Mouse (Mus musculus) stomach, embryonic 15.5 days (tissue): Measurements from ENCODE around the gene Kat7. TPM values are rescaled to one million over a fixed set of nuclear protein-coding genes. Genes with fewer than 3 reads are reported as not detected.

ENCODE experiments used
- ATAC-seq: fragments of 200-750 bp; cut with Nextera tagmentation; 2 replicates; pipeline ENCODE4 v1.8.0; 2017; ENCODE audit warnings: low read depth, moderate number of reproducible peaks, moderate TSS enrichment; ENCODE audit not compliant: insufficient read depth, low FRiP score
- H3K27ac ChIP-seq: fragments of 300-500 bp; sonication (generic); 2 replicates; pipeline ENCODE4 v1.5.1; 2015; ENCODE audit warnings: mild to moderate bottlenecking, inconsistent platforms
- H3K27me3 ChIP-seq: fragments of 300-500 bp; sonication (generic); replicated peaks from 2 replicates; pipeline ENCODE4 v1.6.1; 2015; ENCODE audit warnings: inconsistent platforms
- H3K36me3 ChIP-seq: fragments of 300-500 bp; sonication (generic); 2 replicates; pipeline ENCODE4 v1.6.1; 2015; ENCODE audit warnings: inconsistent platforms
- H3K4me1 ChIP-seq: fragments of 300-500 bp; sonication (generic); 2 replicates; pipeline ENCODE4 v1.6.1; 2015; ENCODE audit warnings: inconsistent platforms
- H3K4me2 ChIP-seq: fragments of 300-500 bp; sonication (generic); 2 replicates; pipeline ENCODE4 v1.6.1; 2015; ENCODE audit warnings: mild to moderate bottlenecking, inconsistent platforms
- H3K4me3 ChIP-seq: fragments of 300-500 bp; sonication (generic); replicated peaks from 2 replicates; pipeline ENCODE4 v1.5.1; 2015; ENCODE audit warnings: inconsistent platforms
- H3K9ac ChIP-seq: fragments of 300-500 bp; sonication (generic); 2 replicates; pipeline ENCODE4 v1.6.1; 2015; ENCODE audit warnings: inconsistent platforms
- H3K9me3 ChIP-seq: fragments of 300-500 bp; sonication (generic); 2 replicates; pipeline ENCODE4 v1.6.1; 2016; ENCODE audit warnings: inconsistent platforms
- WGBS: fragments of 180-500 bp; shearing (Covaris S2); methylation state at CpG from one replicate; pipeline ENCODE4 v1.1.7; 2015; 5-methylcytosine and 5-hydroxymethylcytosine counted together
- polyA plus RNA-seq: library from polyadenylated mRNA; unstranded; fragments of >200 nt; fragmentation: Nextera tagmentation; extraction: Ambion mirVana; gene quantifications from 2 replicates; pipeline ENCODE4 v1.2.1, GENCODE M21; 2015

Gene Kat7
- polyA plus RNA-seq, 1 experiment from 2014 or later = 57.1 TPM

DNA sequence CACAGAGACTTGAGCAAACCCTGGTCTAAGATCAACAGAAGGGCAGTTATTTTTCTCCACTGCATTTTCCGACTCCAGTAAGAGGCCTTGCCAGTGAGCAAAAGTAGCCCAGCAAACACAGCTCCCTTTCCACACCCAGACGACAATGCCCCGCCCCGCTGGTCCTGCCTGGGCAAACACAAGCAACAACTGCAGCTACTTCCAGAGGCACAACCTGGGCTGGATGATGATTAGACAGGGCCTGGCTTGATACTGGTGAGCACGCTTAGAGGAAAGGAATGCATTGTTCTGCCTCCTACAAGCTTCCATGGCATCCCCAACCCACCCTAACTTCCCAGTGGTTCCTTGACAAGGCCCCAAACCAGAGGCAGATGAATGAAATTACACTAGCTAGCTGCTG, 36.4 kb downstream of the Kat7 start:
- WGBS = 78% methylated on average over 5 of the region's 5 CpGs
- H3K27ac ChIP-seq = no peak overlapping the region; the same call in 1 of the 2 replicates

GRCm38 (mm10) chr11:95266540-95267245, 43.4 kb downstream of the Kat7 start:
- Histone ChIP-seq H3K36me3 (peaks cover 26% of the 10 kb centered on the region), H3K9ac (no peak overlapping the region), H3K27me3 (no peaks in the 10 kb centered on the region), H3K27ac (no peak overlapping the region), H3K4me3 (no peak overlapping the region), H3K9me3 (no peaks in the 10 kb centered on the region), H3K4me2 (no peak overlapping the region), H3K4me1 (peaks cover 6% of the 10 kb centered on the region; the same call in 1 of the 2 replicates)
- WGBS = 55% methylated on average over 6 of the region's 6 CpGs
- no peak for ATAC-seq

More for the DNA sequence above, 36.4 kb downstream of the Kat7 start:
- Histone ChIP-seq H3K4me3 (no peak overlapping the region), H3K9ac (no peak overlapping the region), H3K4me1 (0 out of 2 replicates have a peak, but pooled peaks cover 3% of the 10 kb centered on the region), H3K9me3 (no peaks in the 10 kb centered on the region), H3K27me3 (no peaks in the 10 kb centered on the region), H3K4me2 (no peak overlapping the region), H3K36me3 (peaks cover 78% of the 10 kb centered on the region)
- ATAC-seq = peak; percentile 42; the same call in 1 of the 2 replicates

- Histone ChIP-seq H3K9me3 (no peaks in the 10 kb centered on the region), H3K27ac (peak overlapping the region; percentile 85), H3K27me3 (no peaks in the 10 kb centered on the region), H3K4me2 (no peak overlapping the region), H3K36me3 (peaks cover 8% of the 10 kb centered on the region; the same call in 1 of the 2 replicates), H3K9ac (no peak overlapping the region), H3K4me1 (peaks cover 8% of the 10 kb centered on the region), H3K4me3 (no peak overlapping the region)
- 81% methylated on average over 4 of the region's 4 CpGs for WGBS
- no peak for ATAC-seq
Observed at GRCm38 (mm10) chr11:95264455-95265013, 45.5 kb downstream of the Kat7 start.

DNA sequence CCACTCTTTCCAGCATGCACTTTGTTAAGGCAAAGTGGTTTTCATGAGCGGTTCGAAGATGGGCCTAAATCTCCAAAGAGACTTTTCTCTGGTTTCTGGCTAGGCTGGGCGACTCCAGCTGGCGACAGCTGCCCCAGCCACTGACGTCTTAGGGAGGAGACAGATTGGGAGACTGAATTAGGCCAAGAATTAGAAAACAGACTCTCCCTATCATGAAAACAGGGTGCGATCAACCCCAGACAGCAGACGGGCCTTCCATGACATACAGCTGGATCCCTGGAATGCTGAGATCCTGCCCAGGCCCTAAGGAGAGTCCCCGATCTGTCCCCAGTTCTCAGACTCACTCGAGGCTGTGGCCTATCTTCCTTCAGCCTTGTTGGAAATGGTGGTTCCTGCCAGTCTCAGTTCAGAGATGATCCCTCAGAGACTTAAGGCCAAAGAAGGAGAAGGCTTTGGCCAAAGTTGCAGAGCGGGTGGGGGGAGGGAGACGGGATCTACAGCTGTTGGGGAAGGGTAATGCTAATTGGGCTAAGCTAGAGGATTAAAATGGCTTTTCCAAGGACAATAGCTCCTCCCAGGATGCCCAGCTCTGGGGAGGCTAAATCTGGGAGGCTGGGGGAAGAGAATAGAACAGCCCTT, 46.1 kb downstream of the Kat7 start:
- no peak; the same call in 1 of the 2 replicates for ATAC-seq
- Histone ChIP-seq H3K36me3 (0 out of 2 replicates have a peak, but pooled peaks cover 6% of the 10 kb centered on the region), H3K4me2 (no peak overlapping the region), H3K9me3 (no peaks in the 10 kb centered on the region), H3K27me3 (no peaks in the 10 kb centered on the region), H3K4me1 (peaks cover 12% of the 10 kb centered on the region), H3K9ac (no peak overlapping the region), H3K4me3 (no peak overlapping the region), H3K27ac (peak overlapping the region; percentile 85)
- 22% methylated on average over 11 of the region's 11 CpGs for WGBS

GRCm38 (mm10) chr11:95261178-95261751, 48.8 kb downstream of the Kat7 start, which contains the start of gene Tac4:
Tac4 (plus strand) TSS chr11:95261529.
- Histone ChIP-seq H3K9ac (no peak within 1 kb of the TSS), H3K4me3 (no peak within 1 kb of the TSS), H3K9me3 (no peaks in the 10 kb centered on the region), H3K36me3 (no peaks in the 10 kb centered on the region), H3K4me1 (peaks cover 22% of the 10 kb centered on the region), H3K27me3 (no peaks in the 10 kb centered on the region), H3K27ac (no peak within 1 kb of the TSS), H3K4me2 (no peak within 1 kb of the TSS)
- WGBS = 59% methylated on average over 5 of the region's 5 CpGs
- ATAC-seq = no peak

DNA sequence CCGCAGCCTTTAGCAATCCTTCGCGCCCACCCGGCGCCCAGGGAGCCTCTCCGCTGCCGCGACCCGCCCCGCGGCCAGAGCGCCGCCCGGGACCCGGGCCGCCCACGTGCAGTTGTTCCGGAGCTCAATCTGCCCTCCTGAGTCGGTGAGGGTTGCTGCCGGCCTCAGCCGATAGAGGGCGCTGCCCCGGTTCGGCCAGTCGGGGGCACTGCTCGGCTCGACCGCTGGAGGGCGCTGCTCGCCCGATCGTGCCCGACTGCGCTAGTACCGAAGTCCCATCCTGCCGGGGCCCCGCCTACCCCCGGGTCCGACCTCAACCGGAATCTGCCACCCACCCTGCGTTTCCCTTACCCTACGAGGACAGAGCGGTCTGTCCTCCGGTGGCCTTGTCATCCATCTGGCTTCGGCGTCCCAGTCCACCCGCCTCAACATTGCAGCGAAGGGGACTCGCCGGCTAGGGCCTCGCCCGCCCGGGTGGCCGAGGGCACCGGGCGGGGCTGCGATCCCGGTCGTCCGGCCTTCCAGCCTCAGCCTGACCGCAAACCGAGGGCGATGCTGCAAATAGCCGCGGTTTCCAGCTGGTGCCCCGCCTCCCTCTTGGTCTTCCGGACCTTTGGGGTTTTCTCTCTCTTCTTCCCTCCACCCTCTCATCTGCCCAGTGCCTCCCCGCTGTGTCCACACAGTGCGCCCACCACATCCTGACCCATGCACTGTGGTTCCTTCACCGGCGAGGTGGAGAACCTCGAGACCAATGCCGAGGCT, 50.8 kb downstream of the Kat7 start:
- ATAC-seq = peak; percentile 65
- under 1% methylated on average over 73 of the region's 73 CpGs for WGBS
- Histone ChIP-seq H3K4me2 (peak overlapping the region; percentile 97), H3K4me1 (peaks cover 22% of the 10 kb centered on the region), H3K27ac (peak overlapping the region; percentile 82), H3K36me3 (no peaks in the 10 kb centered on the region), H3K4me3 (peak overlapping the region; percentile 61), H3K9me3 (no peaks in the 10 kb centered on the region), H3K27me3 (no peaks in the 10 kb centered on the region), H3K9ac (peak overlapping the region; percentile 76)

DNA sequence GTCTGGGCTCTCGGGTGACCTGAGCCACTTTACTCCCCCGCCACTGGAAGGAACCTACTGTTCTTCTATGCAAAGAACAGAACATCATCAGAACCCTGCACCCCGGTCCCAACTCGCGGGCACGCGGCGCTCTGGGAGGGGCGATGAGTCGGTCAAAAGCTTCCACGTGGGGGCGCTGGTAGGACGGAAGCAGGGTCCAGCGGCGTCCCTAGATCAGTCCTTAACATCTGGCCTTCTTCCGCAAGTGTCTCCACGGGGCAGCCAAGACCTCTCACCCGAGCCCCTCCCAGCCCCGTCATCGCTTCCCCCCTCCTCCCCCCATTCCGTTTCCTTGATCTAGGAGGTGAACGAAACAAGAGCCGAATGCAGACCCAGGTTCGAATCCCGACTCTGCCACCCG, 51.6 kb downstream of the Kat7 start:
- peaks cover 20% of the 10 kb centered on the region for H3K4me1 ChIP-seq
- 1% methylated on average over 26 of the region's 26 CpGs for WGBS
- peak; percentile 53 for ATAC-seq

DNA sequence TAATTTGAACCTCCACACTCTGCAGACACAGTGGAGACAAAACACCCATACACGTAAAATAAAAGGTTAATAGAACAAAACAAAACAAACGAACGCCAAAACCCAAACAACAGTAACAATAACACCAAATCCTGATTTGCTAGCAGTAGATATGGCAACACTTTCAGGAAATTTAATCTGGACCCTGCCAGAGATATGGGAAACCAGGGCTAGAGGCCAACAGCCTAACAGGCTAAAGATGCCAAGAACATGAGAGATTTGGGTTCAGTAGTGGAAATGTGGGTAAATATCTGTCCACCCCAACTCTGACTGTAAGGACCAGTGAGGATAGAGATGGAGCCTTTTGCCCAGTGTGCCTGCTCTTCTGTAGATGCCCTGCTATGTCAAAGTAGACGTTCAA, 52.1 kb downstream of the Kat7 start:
- Histone ChIP-seq H3K4me2 (peak overlapping the region; percentile 97; the same call in 1 of the 2 replicates), H3K27ac (no peak overlapping the region), H3K4me1 (peaks cover 16% of the 10 kb centered on the region; the same call in 1 of the 2 replicates), H3K27me3 (no peaks in the 10 kb centered on the region), H3K4me3 (no peak overlapping the region), H3K9me3 (no peaks in the 10 kb centered on the region), H3K9ac (no peak overlapping the region), H3K36me3 (no peaks in the 10 kb centered on the region)
- no peak for ATAC-seq
- WGBS = 42% methylated on average over 4 of the region's 4 CpGs

More for the DNA sequence above, 51.6 kb downstream of the Kat7 start:
- peak overlapping the region; percentile 61 for H3K4me3 ChIP-seq
- H3K27me3 ChIP-seq = no peaks in the 10 kb centered on the region
- H3K9me3 ChIP-seq = no peaks in the 10 kb centered on the region
- peak overlapping the region; percentile 76 for H3K9ac ChIP-seq
- H3K27ac ChIP-seq = peak overlapping the region; percentile 82
- H3K4me2 ChIP-seq = peak overlapping the region; percentile 97
- H3K36me3 ChIP-seq = no peaks in the 10 kb centered on the region

DNA sequence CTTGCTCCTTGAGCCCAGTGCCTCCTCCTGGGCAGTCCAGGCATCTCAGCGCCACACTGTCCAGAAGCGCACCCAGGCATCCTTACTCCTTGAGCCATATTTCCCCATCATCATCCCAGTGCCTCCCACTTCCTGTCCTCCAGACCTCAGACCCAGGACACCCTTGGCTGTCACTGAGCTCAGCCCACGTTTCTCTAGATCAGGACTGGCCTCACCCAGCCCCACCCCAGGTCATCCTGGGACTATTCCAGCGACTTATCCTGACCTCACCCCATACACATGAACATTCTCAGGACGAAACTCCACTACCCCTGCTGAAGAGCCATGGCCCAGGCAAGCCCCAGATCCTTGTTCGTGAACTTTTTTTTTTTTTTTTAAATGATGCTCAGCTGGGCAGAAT, 54.3 kb downstream of the Kat7 start:
- ATAC-seq = no peak
- no peaks in the 10 kb centered on the region for H3K9me3 ChIP-seq
- H3K4me3 ChIP-seq = no peak overlapping the region
- 72% methylated on average over 6 of the region's 6 CpGs for WGBS
- H3K27me3 ChIP-seq = no peaks in the 10 kb centered on the region
- H3K27ac ChIP-seq = no peak overlapping the region
- H3K9ac ChIP-seq = no peak overlapping the region
- no peak overlapping the region for H3K4me2 ChIP-seq
- no peaks in the 10 kb centered on the region for H3K36me3 ChIP-seq
- peaks cover 16% of the 10 kb centered on the region; the same call in 1 of the 2 replicates for H3K4me1 ChIP-seq

- Histone ChIP-seq H3K27me3 (no peaks in the 10 kb centered on the region), H3K4me1 (0 out of 2 replicates have a peak, but pooled peaks cover 13% of the 10 kb centered on the region), H3K36me3 (no peaks in the 10 kb centered on the region), H3K27ac (no peak overlapping the region), H3K9ac (no peak overlapping the region), H3K9me3 (no peaks in the 10 kb centered on the region), H3K4me2 (no peak overlapping the region), H3K4me3 (no peak overlapping the region)
- no peak for ATAC-seq
- 78% methylated on average over 8 of the region's 8 CpGs for WGBS
Observed at GRCm38 (mm10) chr11:95254165-95254564, 55.9 kb downstream of the Kat7 start.

DNA sequence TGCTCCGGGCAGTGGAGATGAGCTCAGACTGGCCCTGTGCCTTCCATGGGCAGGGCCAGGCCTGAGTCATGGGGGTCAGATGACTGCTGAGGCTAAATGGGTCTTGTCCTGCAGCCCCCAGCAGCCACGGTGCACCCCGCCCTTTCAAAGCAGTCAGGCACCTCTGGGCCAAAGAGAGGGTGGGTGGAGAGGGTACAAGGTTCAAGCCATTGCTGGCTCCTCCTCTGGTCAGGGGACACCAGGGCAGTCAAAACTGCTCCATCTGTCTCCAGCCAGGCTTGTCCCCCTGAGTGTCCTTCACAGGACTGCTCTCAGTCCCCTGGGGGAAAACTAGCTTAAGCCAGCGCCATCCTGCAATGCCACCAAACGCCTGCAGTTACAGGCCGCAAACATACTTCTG, 57.9 kb downstream of the Kat7 start:
- Histone ChIP-seq H3K27ac (no peak overlapping the region), H3K36me3 (no peaks in the 10 kb centered on the region), H3K9me3 (no peaks in the 10 kb centered on the region), H3K4me1 (0 out of 2 replicates have a peak, but pooled peaks cover 2% of the 10 kb centered on the region), H3K9ac (no peak overlapping the region), H3K4me2 (no peak overlapping the region), H3K4me3 (no peak overlapping the region), H3K27me3 (no peaks in the 10 kb centered on the region)
- whole genome bisulfite sequencing = 82% methylated on average over 6 of the region's 6 CpGs
- no peak for ATAC-seq
